Mouse (Mus musculus) layer of hippocampus, postnatal 36 days (tissue): ENCODE data around the gene Prrxl1. TPM values are rescaled to one million over a fixed set of nuclear protein-coding genes. Genes with fewer than 3 reads are reported as not detected.

ENCODE experiments used
- DNase-seq, 2 experiments: peaks; one replicate each; pipeline ENCODE4 v3.0.0; 2022
- total RNA-seq, 2 experiments: library from RNA; stranded (reverse); gene quantifications; 2 replicates each; pipeline ENCODE4 v1.2.3; 2021

The Prrxl1 gene
- not detected for total RNA-seq

- no peak for DNase-seq
Measured at GRCm38 (mm10) chr14:32599290-32600041, at the start of gene Prrxl1. Prrxl1 (plus strand) TSS chr14:32599407.

- DNase-seq: no peak
Measured at GRCm38 (mm10) chr14:32551854-32552253, 47.4 kb upstream of the Prrxl1 start.

GRCm38 (mm10) chr14:32553198-32553903 is 45.9 kb upstream of the Prrxl1 start:
- no peak for DNase-seq

- DNase-seq: no peak
Measured at GRCm38 (mm10) chr14:32554860-32555526, 44.2 kb upstream of the Prrxl1 start.

- no peak for DNase-seq
Measured at GRCm38 (mm10) chr14:32561428-32561827, 37.8 kb upstream of the Prrxl1 start.

- DNase-seq: no peak
Measured at GRCm38 (mm10) chr14:32563661-32564060, 35.5 kb upstream of the Prrxl1 start.

GRCm38 (mm10) chr14:32572519-32572918 is 26.7 kb upstream of the Prrxl1 start:
- no peak for DNase-seq

- no peak for DNase-seq
Measured at GRCm38 (mm10) chr14:32578420-32578819, 20.8 kb upstream of the Prrxl1 start.

GRCm38 (mm10) chr14:32583696-32584095 is 15.5 kb upstream of the Prrxl1 start:
- no peak for DNase-seq

GRCm38 (mm10) chr14:32587013-32587784 is 12.0 kb upstream of the Prrxl1 start:
- peak; percentile 64 to 74 for DNase-seq

- no peak for DNase-seq
Measured at GRCm38 (mm10) chr14:32590377-32590776, 8.8 kb upstream of the Prrxl1 start.

- DNase-seq: peak in 1 of 2 experiments; percentile 34
Measured at GRCm38 (mm10) chr14:32597232-32598231, 1.7 kb upstream of the Prrxl1 start.

GRCm38 (mm10) chr14:32598437-32599219 is 579 bp upstream of the Prrxl1 start:
- DNase-seq: no peak

GRCm38 (mm10) chr14:32600110-32600509 is 903 bp downstream of the Prrxl1 start:
- no peak for DNase-seq

- no peak for DNase-seq
Measured at GRCm38 (mm10) chr14:32605508-32605907, 6.3 kb downstream of the Prrxl1 start.

GRCm38 (mm10) chr14:32606316-32606715 is 7.1 kb downstream of the Prrxl1 start:
- DNase-seq: no peak

- peak; percentile 25 to 34 for DNase-seq
Measured at GRCm38 (mm10) chr14:32609392-32609791, 10.2 kb downstream of the Prrxl1 start.

GRCm38 (mm10) chr14:32617253-32617652 is 18.0 kb downstream of the Prrxl1 start:
- no peak for DNase-seq

- no peak for DNase-seq
Measured at GRCm38 (mm10) chr14:32624245-32624644, 25.0 kb downstream of the Prrxl1 start.

- no peak for DNase-seq
Measured at GRCm38 (mm10) chr14:32624811-32625210, 25.6 kb downstream of the Prrxl1 start.
